Mouse (Mus musculus) kidney, embryonic 15.5 days (tissue): Measurements from ENCODE around the gene Vmn2r63. TPM values are rescaled to one million over a fixed set of nuclear protein-coding genes. Genes with fewer than 3 reads are reported as not detected.
"Not testable (repeated sequence)": the region's sequence is repeated elsewhere in the genome, so short reads cannot be mapped to it uniquely, and the experiment has no call there.

ENCODE experiments used
- ATAC-seq: fragments of 200-750 bp; cut with Nextera tagmentation; replicated peaks from 2 replicates; pipeline ENCODE4 v1.8.0; 2017; ENCODE audit warnings: moderate TSS enrichment; ENCODE audit not compliant: low FRiP score
- H3K27ac ChIP-seq: fragments of 300-500 bp; sonication (generic); 2 replicates; pipeline ENCODE4 v1.5.1; 2015; ENCODE audit warnings: mild to moderate bottlenecking, inconsistent platforms
- H3K27me3 ChIP-seq: fragments of 300-500 bp; sonication (generic); 2 replicates; pipeline ENCODE4 v1.6.1; 2015; ENCODE audit warnings: inconsistent platforms
- H3K36me3 ChIP-seq: fragments of 300-500 bp; sonication (generic); 2 replicates; pipeline ENCODE4 v1.6.1; 2015; ENCODE audit warnings: inconsistent platforms
- H3K4me1 ChIP-seq: fragments of 300-500 bp; sonication (generic); 2 replicates; pipeline ENCODE4 v1.6.1; 2015; ENCODE audit warnings: inconsistent platforms
- H3K4me2 ChIP-seq: fragments of 300-500 bp; sonication (generic); 2 replicates; pipeline ENCODE4 v1.6.1; 2015; ENCODE audit warnings: moderate library complexity, mild to moderate bottlenecking, inconsistent platforms
- H3K4me3 ChIP-seq: fragments of 300-500 bp; sonication (generic); replicated peaks from 2 replicates; pipeline ENCODE4 v1.5.1; 2015; ENCODE audit warnings: mild to moderate bottlenecking, inconsistent platforms
- H3K9ac ChIP-seq: fragments of 300-500 bp; sonication (generic); 2 replicates; pipeline ENCODE4 v1.6.1; 2015; ENCODE audit warnings: mild to moderate bottlenecking, inconsistent platforms
- H3K9me3 ChIP-seq: fragments of 300-500 bp; sonication (generic); replicated peaks from 2 replicates; pipeline ENCODE4 v1.6.1; 2016; ENCODE audit warnings: inconsistent platforms
- WGBS: fragments of 180-500 bp; shearing (Covaris S2); methylation state at CpG from one replicate; pipeline ENCODE4 v1.1.7; 2015; ENCODE audit warnings: mixed read lengths; 5-methylcytosine and 5-hydroxymethylcytosine counted together
- microRNA-seq: library from miRNA; unstranded; fragments of <30 nt; microRNA quantifications from one replicate; pipeline ENCODE4, GENCODE M21; 2016
- polyA plus RNA-seq: library from polyadenylated mRNA; unstranded; fragments of >200 nt; fragmentation: Nextera tagmentation; extraction: Ambion mirVana; gene quantifications from 2 replicates; pipeline ENCODE4 v1.2.1, GENCODE M21; 2015

Gene Vmn2r63
- not detected in 2 replicates for polyA plus RNA-seq

GRCm38 (mm10) chr7:42933722-42934121 lies at the start of gene Vmn2r63:
Vmn2r63 (minus strand) TSS chr7:42933822.
- not testable (repeated sequence) for H3K4me3 ChIP-seq, H3K9me3 ChIP-seq, H3K27me3 ChIP-seq, H3K9ac ChIP-seq, H3K4me2 ChIP-seq, H3K4me1 ChIP-seq, H3K27ac ChIP-seq, ATAC-seq, H3K36me3 ChIP-seq

DNA sequence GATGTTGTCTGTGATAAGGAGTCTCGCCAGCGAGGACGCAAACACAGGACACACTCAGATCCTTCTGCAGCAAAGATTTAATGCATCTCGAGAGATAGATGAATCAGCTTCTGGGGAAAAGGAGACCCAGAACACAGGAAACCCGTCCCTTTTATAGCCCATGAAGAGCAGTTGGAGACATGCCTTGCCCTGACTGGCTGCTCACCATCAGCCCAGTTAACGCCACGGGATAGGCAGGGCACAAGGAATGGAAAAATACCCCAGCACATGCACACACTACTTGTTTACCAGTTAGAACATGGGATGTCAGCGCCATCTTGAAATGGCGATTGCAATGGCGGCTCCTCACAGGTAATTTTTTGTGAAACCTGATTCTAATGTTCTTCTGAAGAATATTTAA lies 47.1 kb upstream of the Vmn2r63 start:
- no peaks in the 10 kb centered on the region for H3K27me3 ChIP-seq
- WGBS: 94% methylated on average over 10 of the region's 10 CpGs
- no peak for ATAC-seq
- H3K27ac ChIP-seq: no peak overlapping the region
- no peaks in the 10 kb centered on the region for H3K36me3 ChIP-seq
- H3K4me2 ChIP-seq: no peak overlapping the region
- no peak overlapping the region for H3K9ac ChIP-seq
- H3K4me3 ChIP-seq: no peak overlapping the region
- no peaks in the 10 kb centered on the region for H3K4me1 ChIP-seq
- H3K9me3 ChIP-seq: peaks cover 42% of the 10 kb centered on the region

- no peak overlapping the region for H3K9ac ChIP-seq
- no peaks in the 10 kb centered on the region for H3K36me3 ChIP-seq
- no peaks in the 10 kb centered on the region for H3K4me1 ChIP-seq
- H3K27ac ChIP-seq: no peak overlapping the region
- H3K4me2 ChIP-seq: no peak overlapping the region
- no peak overlapping the region for H3K4me3 ChIP-seq
- peaks cover 42% of the 10 kb centered on the region for H3K9me3 ChIP-seq
- no peak for ATAC-seq
- WGBS: 85% methylated on average over 11 of the region's 11 CpGs
- H3K27me3 ChIP-seq: no peaks in the 10 kb centered on the region
Measured at GRCm38 (mm10) chr7:42980098-42980497, 46.5 kb upstream of the Vmn2r63 start.

GRCm38 (mm10) chr7:42965246-42965645 lies 31.6 kb upstream of the Vmn2r63 start:
- Histone ChIP-seq H3K9me3 (peaks cover 27% of the 10 kb centered on the region), H3K9ac (no peak overlapping the region), H3K4me3 (no peak overlapping the region), H3K27me3 (no peaks in the 10 kb centered on the region), H3K4me2 (no peak overlapping the region), H3K4me1 (no peaks in the 10 kb centered on the region), H3K27ac (no peak overlapping the region), H3K36me3 (no peaks in the 10 kb centered on the region)
- 67% methylated on average over 9 of the region's 9 CpGs for WGBS
- no peak for ATAC-seq

- not testable (repeated sequence) for H3K4me2 ChIP-seq, H3K36me3 ChIP-seq, ATAC-seq, H3K27me3 ChIP-seq, H3K27ac ChIP-seq, H3K4me3 ChIP-seq, H3K9ac ChIP-seq, H3K4me1 ChIP-seq
- H3K9me3 ChIP-seq: peaks cover 17% of the 10 kb centered on the region; the same call in 1 of the 2 replicates
- 82% methylated on average over 2 of the region's 2 CpGs for WGBS
Measured at GRCm38 (mm10) chr7:42898067-42898466, 35.6 kb downstream of the Vmn2r63 start.

GRCm38 (mm10) chr7:42878090-42878489 lies 55.5 kb downstream of the Vmn2r63 start:
- no peak overlapping the region for H3K27ac ChIP-seq
- no peaks in the 10 kb centered on the region for H3K27me3 ChIP-seq
- H3K4me1 ChIP-seq: no peaks in the 10 kb centered on the region
- H3K4me3 ChIP-seq: no peak overlapping the region
- no peak for ATAC-seq
- no peaks in the 10 kb centered on the region for H3K9me3 ChIP-seq
- no peaks in the 10 kb centered on the region for H3K36me3 ChIP-seq
- WGBS: 48% methylated on average over 23 of the region's 23 CpGs
- H3K4me2 ChIP-seq: no peak overlapping the region
- H3K9ac ChIP-seq: no peak overlapping the region

DNA sequence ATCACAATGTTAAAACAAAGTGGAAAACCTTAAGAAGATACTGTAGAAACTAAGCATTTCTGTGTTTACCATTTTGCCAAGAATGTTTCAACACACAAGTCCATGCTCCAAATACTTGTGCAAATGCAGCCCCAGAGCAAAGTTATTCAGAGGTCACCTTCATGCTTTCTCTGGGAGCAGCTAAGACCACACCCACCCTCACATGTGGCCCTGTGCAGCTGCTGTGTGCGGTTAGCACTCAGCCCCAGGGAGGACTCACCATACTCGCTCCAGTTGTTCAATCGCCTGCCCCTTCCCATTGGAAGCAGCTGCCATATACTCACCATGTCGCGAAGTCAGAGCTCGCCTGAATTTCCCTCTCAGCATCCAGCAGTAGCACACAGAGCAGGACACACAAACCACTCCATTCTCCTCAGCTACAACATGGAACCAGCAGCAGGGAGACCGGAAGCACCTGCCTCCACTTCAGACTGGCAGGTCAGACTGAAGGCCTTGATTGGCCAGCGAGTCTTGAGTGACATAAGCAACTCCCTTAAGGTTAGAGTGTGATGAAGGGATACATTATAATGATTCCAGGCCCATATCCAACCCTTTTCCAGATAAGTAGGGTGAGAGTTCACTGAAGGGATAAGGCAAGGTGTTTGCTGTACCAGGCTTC lies 66.7 kb downstream of the Vmn2r63 start, which contains the start of gene Gm2381:
Gene Gm2381, minus strand, starts transcription at position 434 of the 658 bp plus-strand sequence.
- not testable (repeated sequence) for H3K9me3 ChIP-seq, H3K9ac ChIP-seq, H3K4me3 ChIP-seq, H3K27me3 ChIP-seq, ATAC-seq, H3K36me3 ChIP-seq, H3K4me1 ChIP-seq, H3K27ac ChIP-seq, H3K4me2 ChIP-seq
- WGBS: 78% methylated on average over 8 of the region's 8 CpGs

Small RNA genes within 50 kb of the gene (microRNA-seq; reads per million reads assigned to microRNA genes)
- gene Gm23256: not detected

Other genes starting within 250 kb of the Vmn2r63 start
- 8.1 and 8.7 TPM in 2 replicates for gene Zfp975, start 241.1 kb downstream of the Vmn2r63 start, polyA plus RNA-seq
- not detected in 2 replicates for gene Gm17067, start 206.8 kb downstream of the Vmn2r63 start, polyA plus RNA-seq
- not detected in 2 replicates for gene Vmn2r62, start 140.3 kb downstream of the Vmn2r63 start, polyA plus RNA-seq
- not detected in 2 replicates for gene Gm2381, start 66.6 kb downstream of the Vmn2r63 start, polyA plus RNA-seq
- gene Gm9268, start 84.9 kb upstream of the Vmn2r63 start, polyA plus RNA-seq: not detected in 2 replicates
- not detected in 2 replicates for gene Zfp936, start 180.4 kb upstream of the Vmn2r63 start, polyA plus RNA-seq